Mouse (Mus musculus): ENCODE measurements around the gene Apmap. TPM values are rescaled to one million over a fixed set of nuclear protein-coding genes. Genes with fewer than 3 reads are reported as not detected.
"Not testable (repeated sequence)": the region's sequence is repeated elsewhere in the genome, so short reads cannot be mapped to it uniquely, and the experiment has no call there.

Apmap gene
- polyA plus RNA-seq, 1 experiment from 2014 or later: 62.5 TPM

GRCm38 (mm10) chr2:150576256-150576655 is 32.1 kb downstream of the Apmap start:
- no peaks in the 10 kb centered on the region for H3K27me3 ChIP-seq (ENCODE audit: insufficient read depth, low read length)
- no peak for ATAC-seq (replicated peaks; ENCODE audit: low FRiP score, low read depth)
- no peak overlapping the region for H3K27ac ChIP-seq
- no peaks in the 10 kb centered on the region for H3K36me3 ChIP-seq (ENCODE audit: insufficient read depth, low read length)
- no peaks in the 10 kb centered on the region for H3K4me1 ChIP-seq (replicated peaks; ENCODE audit: insufficient read depth, low read length)
- no peaks in the 10 kb centered on the region for H3K9me3 ChIP-seq (replicated peaks; ENCODE audit: low read length)
- no peak for TF ChIP-seq CTCF (IDR thresholded peaks at IDR 0.05; ENCODE audit: low read depth)
- H3K4me2 ChIP-seq (ENCODE audit: low read length): no peak overlapping the region
- no peak overlapping the region for H3K4me3 ChIP-seq (replicated peaks; ENCODE audit: low read depth, low read length)
- no peak for DNase-seq (ENCODE audit: low spot score)
- no peak overlapping the region for H3K9ac ChIP-seq (ENCODE audit: low read depth, low read length)
- WGBS: 92% methylated on average over 1 of the region's 1 CpGs

- Histone ChIP-seq H3K9ac (ENCODE audit: low read depth, low read length) (no peak overlapping the region), H3K4me2 (ENCODE audit: low read length) (no peak overlapping the region), H3K27me3 (ENCODE audit: insufficient read depth, low read length) (no peaks in the 10 kb centered on the region), H3K27ac (no peak overlapping the region), H3K9me3 (replicated peaks; ENCODE audit: low read length) (no peaks in the 10 kb centered on the region), H3K4me3 (replicated peaks; ENCODE audit: low read depth, low read length) (no peak overlapping the region), H3K4me1 (replicated peaks; ENCODE audit: insufficient read depth, low read length) (no peaks in the 10 kb centered on the region), H3K36me3 (ENCODE audit: insufficient read depth, low read length) (no peaks in the 10 kb centered on the region)
- ATAC-seq (replicated peaks; ENCODE audit: low FRiP score, low read depth) (no peak), DNase-seq (ENCODE audit: low spot score) (no peak)
- 85% methylated on average over 3 of the region's 3 CpGs for WGBS
- TF ChIP-seq CTCF (IDR thresholded peaks at IDR 0.05; ENCODE audit: low read depth): no peak
Observed at GRCm38 (mm10) chr2:150572463-150572862, 35.9 kb downstream of the Apmap start.

GRCm38 (mm10) chr2:150570761-150571160 is 37.6 kb downstream of the Apmap start:
- no peak overlapping the region for H3K4me3 ChIP-seq (replicated peaks; ENCODE audit: low read depth, low read length)
- DNase-seq (ENCODE audit: low spot score) (no peak), ATAC-seq (replicated peaks; ENCODE audit: low FRiP score, low read depth) (no peak)
- H3K9ac ChIP-seq (ENCODE audit: low read depth, low read length): no peak overlapping the region
- H3K9me3 ChIP-seq (replicated peaks; ENCODE audit: low read length): no peaks in the 10 kb centered on the region
- no peaks in the 10 kb centered on the region for H3K4me1 ChIP-seq (replicated peaks; ENCODE audit: insufficient read depth, low read length)
- H3K4me2 ChIP-seq (ENCODE audit: low read length): no peak overlapping the region
- H3K36me3 ChIP-seq (ENCODE audit: insufficient read depth, low read length): no peaks in the 10 kb centered on the region
- 76% methylated on average over 2 of the region's 2 CpGs for WGBS
- H3K27ac ChIP-seq: no peak overlapping the region
- TF ChIP-seq CTCF (IDR thresholded peaks at IDR 0.05; ENCODE audit: low read depth): no peak
- H3K27me3 ChIP-seq (ENCODE audit: insufficient read depth, low read length): no peaks in the 10 kb centered on the region

- no peak for TF ChIP-seq CTCF (IDR thresholded peaks at IDR 0.05; ENCODE audit: low read depth)
- no peak within 1 kb of the TSS for H3K27ac ChIP-seq
- no peak for DNase-seq (ENCODE audit: low spot score)
- WGBS: 71% methylated on average over 11 of the region's 11 CpGs
- H3K27me3 ChIP-seq (ENCODE audit: insufficient read depth, low read length): no peaks in the 10 kb centered on the region
- no peak within 1 kb of the TSS for H3K4me3 ChIP-seq (replicated peaks; ENCODE audit: low read depth, low read length)
- H3K36me3 ChIP-seq (ENCODE audit: insufficient read depth, low read length): no peaks in the 10 kb centered on the region
- no peak within 1 kb of the TSS for H3K9ac ChIP-seq (ENCODE audit: low read depth, low read length)
- ATAC-seq (replicated peaks; ENCODE audit: low FRiP score, low read depth): no peak
- H3K4me2 ChIP-seq (ENCODE audit: low read length): no peak within 1 kb of the TSS
- H3K9me3 ChIP-seq (replicated peaks; ENCODE audit: low read length): no peaks in the 10 kb centered on the region
- H3K4me1 ChIP-seq (replicated peaks; ENCODE audit: insufficient read depth, low read length): no peaks in the 10 kb centered on the region
Observed at GRCm38 (mm10) chr2:150569847-150570590, 38.3 kb downstream of the Apmap start, which contains the start of gene Cst7. Gene Cst7, plus strand, starts transcription at chr2:150570415.

GRCm38 (mm10) chr2:150567051-150567450 is 41.3 kb downstream of the Apmap start:
- Histone ChIP-seq H3K9me3 (replicated peaks; ENCODE audit: low read length) (no peaks in the 10 kb centered on the region), H3K9ac (ENCODE audit: low read depth, low read length) (no peak overlapping the region), H3K4me3 (replicated peaks; ENCODE audit: low read depth, low read length) (no peak overlapping the region), H3K4me1 (replicated peaks; ENCODE audit: insufficient read depth, low read length) (no peaks in the 10 kb centered on the region), H3K27me3 (ENCODE audit: insufficient read depth, low read length) (no peaks in the 10 kb centered on the region), H3K4me2 (ENCODE audit: low read length) (no peak overlapping the region), H3K27ac (no peak overlapping the region), H3K36me3 (ENCODE audit: insufficient read depth, low read length) (no peaks in the 10 kb centered on the region)
- no peak for TF ChIP-seq CTCF (IDR thresholded peaks at IDR 0.05; ENCODE audit: low read depth)
- 58% methylated on average over 2 of the region's 2 CpGs for WGBS
- no peak for DNase-seq (ENCODE audit: low spot score)
- ATAC-seq (replicated peaks; ENCODE audit: low FRiP score, low read depth): no peak

- WGBS: 60% methylated on average over 3 of the region's 3 CpGs
- no peak overlapping the region for H3K9ac ChIP-seq (ENCODE audit: low read depth, low read length)
- no peaks in the 10 kb centered on the region for H3K36me3 ChIP-seq (ENCODE audit: insufficient read depth, low read length)
- peak; percentile 68 for TF ChIP-seq CTCF (IDR thresholded peaks at IDR 0.05; ENCODE audit: low read depth)
- DNase-seq (ENCODE audit: low spot score) (peak; percentile 55), ATAC-seq (replicated peaks; ENCODE audit: low FRiP score, low read depth) (0 out of 2 replicates have a peak, but pooled peaks have one; percentile 25)
- no peaks in the 10 kb centered on the region for H3K27me3 ChIP-seq (ENCODE audit: insufficient read depth, low read length)
- H3K4me1 ChIP-seq (replicated peaks; ENCODE audit: insufficient read depth, low read length): no peaks in the 10 kb centered on the region
- H3K4me3 ChIP-seq (replicated peaks; ENCODE audit: low read depth, low read length): no peak overlapping the region
- no peak overlapping the region for H3K27ac ChIP-seq
- no peak overlapping the region for H3K4me2 ChIP-seq (ENCODE audit: low read length)
- no peaks in the 10 kb centered on the region for H3K9me3 ChIP-seq (replicated peaks; ENCODE audit: low read length)
Observed at GRCm38 (mm10) chr2:150558568-150558967, 49.8 kb downstream of the Apmap start.

GRCm38 (mm10) chr2:150549576-150549975 is 58.8 kb downstream of the Apmap start:
- ATAC-seq (replicated peaks; ENCODE audit: low FRiP score, low read depth); H3K4me2 ChIP-seq (ENCODE audit: low read length); H3K9me3 ChIP-seq (replicated peaks; ENCODE audit: low read length); H3K4me1 ChIP-seq (replicated peaks; ENCODE audit: insufficient read depth, low read length); H3K36me3 ChIP-seq (ENCODE audit: insufficient read depth, low read length); H3K27me3 ChIP-seq (ENCODE audit: insufficient read depth, low read length); H3K4me3 ChIP-seq (replicated peaks; ENCODE audit: low read depth, low read length); H3K9ac ChIP-seq (ENCODE audit: low read depth, low read length); H3K27ac ChIP-seq; DNase-seq (ENCODE audit: low spot score): not testable (repeated sequence)
- 78% methylated on average over 10 of the region's 10 CpGs for WGBS

Other genes starting within 250 kb of the Apmap start
- gene 3300002I08Rik, start 245.8 kb downstream of the Apmap start, polyA plus RNA-seq (2015; fragmentation: Nextera tagmentation; extraction: Ambion mirVana): 5.5 and 6.0 TPM in 2 replicates
- 5.1 and 5.8 TPM in 2 replicates for gene Zfp442, start 157.1 kb downstream of the Apmap start, polyA plus RNA-seq (2015; fragmentation: Nextera tagmentation; extraction: Ambion mirVana)
- 0.09 and 0.10 TPM in 2 replicates for gene Zfp345, start 123.5 kb downstream of the Apmap start, polyA plus RNA-seq (2015; fragmentation: Nextera tagmentation; extraction: Ambion mirVana)
- 0.14 and 0.20 TPM in 2 replicates for gene Cst7, start 38.2 kb downstream of the Apmap start, polyA plus RNA-seq (2015; fragmentation: Nextera tagmentation; extraction: Ambion mirVana)
- 22.2 and 25.6 TPM in 2 replicates for gene Acss1, start 59.9 kb upstream of the Apmap start, polyA plus RNA-seq (2015; fragmentation: Nextera tagmentation; extraction: Ambion mirVana)
- gene Vsx1, start 80.8 kb upstream of the Apmap start, polyA plus RNA-seq (2015; fragmentation: Nextera tagmentation; extraction: Ambion mirVana): not detected in 2 replicates
- 16.3 and 18.3 TPM in 2 replicates for gene Entpd6, start 140.5 kb upstream of the Apmap start, polyA plus RNA-seq (2015; fragmentation: Nextera tagmentation; extraction: Ambion mirVana)
- gene Pygb, start 178.2 kb upstream of the Apmap start, polyA plus RNA-seq (2015; fragmentation: Nextera tagmentation; extraction: Ambion mirVana): 53.3 and 58.4 TPM in 2 replicates